Mouse (Mus musculus): Measurements from ENCODE around the gene Snx22. TPM values are rescaled to one million over a fixed set of nuclear protein-coding genes. Genes with fewer than 3 reads are reported as not detected.

Snx22 gene
- polyA plus RNA-seq (2016; fragmentation: Nextera tagmentation; extraction: Ambion mirVana), result 3.5 and 4.6 TPM in 2 replicates

DNA sequence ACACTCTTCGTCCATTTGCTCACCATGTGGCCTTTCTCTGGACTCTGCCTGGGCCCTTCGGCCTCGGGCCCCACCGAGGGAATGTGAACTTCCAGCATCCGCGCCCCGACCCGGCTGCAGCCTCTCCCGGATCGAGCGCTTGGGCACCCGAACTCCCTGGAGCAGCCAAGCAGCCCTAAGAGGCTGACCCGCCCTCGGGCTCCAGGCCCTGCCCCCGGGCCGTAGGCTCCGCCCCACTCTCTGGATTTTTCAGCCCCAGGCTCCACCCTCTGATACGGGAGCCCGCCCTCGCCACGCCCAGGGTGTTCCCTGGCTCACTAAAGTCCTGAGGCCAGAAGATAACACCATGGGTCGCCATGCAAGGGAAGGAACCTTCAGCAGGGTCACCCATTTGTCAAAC, at the start of gene Snx22:
Snx22 (minus strand) TSS at position 137 of the 400 bp plus-strand sequence.
- peaks cover 44% of the 10 kb centered on the region for H3K27me3 ChIP-seq (ENCODE audit: insufficient read depth, poor library complexity, severe bottlenecking)
- H3K27ac ChIP-seq, result peak within 1 kb of the TSS; percentile 76
- peaks cover 31% of the 10 kb centered on the region for H3K36me3 ChIP-seq
- under 1% methylated on average over 22 of the region's 22 CpGs for whole genome bisulfite sequencing
- DNase-seq (ENCODE audit: low spot score), result peak; percentile 81
- peak within 1 kb of the TSS; percentile 67 for H3K4me3 ChIP-seq
- H3K4me1 ChIP-seq (replicated peaks), result peaks cover 24% of the 10 kb centered on the region
- peaks cover 5% of the 10 kb centered on the region for H3K9me3 ChIP-seq

DNA sequence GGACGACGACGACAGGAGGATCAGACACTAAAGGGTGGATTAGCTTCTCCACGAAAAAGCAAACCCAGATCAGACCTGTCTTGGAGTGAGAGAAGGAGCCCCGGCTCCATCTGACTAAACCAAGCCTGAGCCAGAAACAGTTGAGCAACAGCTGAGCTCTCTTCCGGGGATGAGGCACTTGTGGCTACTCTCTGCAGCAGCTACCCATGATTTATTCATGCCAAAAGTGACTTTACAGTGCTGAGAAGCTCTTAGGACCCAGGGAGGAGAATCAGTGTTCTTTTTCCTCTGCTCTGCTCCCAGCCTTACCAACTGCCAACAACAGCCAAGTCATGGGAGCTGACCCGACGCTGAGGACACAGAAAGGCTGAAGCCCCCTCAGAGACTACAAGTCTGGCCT, 47.4 kb upstream of the Snx22 start:
- DNase-seq (ENCODE audit: low spot score), result no peak

DNA sequence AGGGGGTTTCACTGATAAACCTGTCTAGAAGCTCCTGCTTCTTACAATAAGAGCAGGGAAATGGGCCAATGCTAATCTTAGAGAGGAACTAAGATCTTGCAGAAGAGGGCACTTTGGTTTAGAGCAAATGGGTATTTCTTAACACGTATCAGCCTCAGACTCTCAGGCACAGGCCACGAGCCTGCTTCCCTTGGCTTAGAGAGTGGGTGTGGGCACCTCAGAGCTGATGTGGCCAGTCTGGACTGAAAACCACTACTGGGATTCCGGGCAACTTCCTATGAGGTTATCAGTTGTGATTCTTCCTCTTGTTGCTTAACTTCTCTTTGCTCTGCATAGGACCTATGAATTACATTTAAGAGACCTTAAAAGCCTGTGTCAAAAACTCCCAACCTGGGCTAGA, 44.8 kb upstream of the Snx22 start:
- no peak for DNase-seq (ENCODE audit: low spot score)
- Histone ChIP-seq H3K4me3 (no peak overlapping the region), H3K9me3 (no peaks in the 10 kb centered on the region), H3K27me3 (ENCODE audit: insufficient read depth, poor library complexity, severe bottlenecking) (no peaks in the 10 kb centered on the region), H3K4me1 (replicated peaks) (peaks cover 21% of the 10 kb centered on the region), H3K36me3 (peaks cover 59% of the 10 kb centered on the region), H3K27ac (no peak overlapping the region)
- 86% methylated on average over 3 of the region's 3 CpGs for WGBS

More for the DNA sequence above, 47.4 kb upstream of the Snx22 start:
- Histone ChIP-seq H3K4me1 (replicated peaks) (0 out of 2 replicates have a peak, but pooled peaks cover 5% of the 10 kb centered on the region), H3K27me3 (ENCODE audit: insufficient read depth, poor library complexity, severe bottlenecking) (no peaks in the 10 kb centered on the region), H3K9me3 (no peaks in the 10 kb centered on the region), H3K36me3 (peaks cover 58% of the 10 kb centered on the region), H3K27ac (no peak overlapping the region), H3K4me3 (no peak overlapping the region)
- WGBS, result 84% methylated on average over 8 of the region's 8 CpGs

DNA sequence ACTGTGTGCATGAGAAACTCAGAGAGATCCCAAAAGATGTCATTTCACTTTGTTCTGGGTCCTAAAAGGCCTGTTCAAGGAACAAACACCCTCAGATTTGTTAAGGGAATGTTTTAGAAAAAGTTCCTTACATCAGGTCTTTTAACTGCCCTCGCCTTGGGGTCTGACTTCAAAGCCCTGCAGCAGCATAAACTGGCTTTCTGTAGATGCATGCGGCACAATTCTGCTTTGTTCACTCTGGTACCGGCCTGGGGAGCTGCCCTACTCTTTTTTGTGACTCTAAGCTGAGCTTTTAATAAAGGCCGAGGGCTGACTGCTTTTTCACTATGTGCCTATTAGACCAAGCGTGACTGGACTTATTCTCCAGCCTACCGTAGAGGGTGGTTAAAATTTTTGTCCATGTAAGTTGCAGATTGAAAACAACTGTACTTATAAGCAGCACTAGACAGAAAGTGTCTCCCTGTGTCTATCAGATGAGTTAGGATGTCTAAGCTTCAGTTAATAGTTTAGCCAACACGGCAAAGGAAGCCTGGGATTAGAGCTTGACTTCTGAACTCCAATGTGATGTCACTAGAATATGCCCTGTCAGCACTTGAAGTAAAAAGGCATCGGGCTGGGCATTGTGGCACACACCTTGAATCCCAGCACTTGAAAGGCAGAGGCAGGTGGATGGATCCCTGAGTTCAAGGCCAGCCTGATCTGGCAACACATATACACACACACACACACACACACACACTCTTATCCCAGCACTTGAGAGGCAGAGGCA, 41.3 kb upstream of the Snx22 start:
- no peaks in the 10 kb centered on the region for H3K27me3 ChIP-seq (ENCODE audit: insufficient read depth, poor library complexity, severe bottlenecking)
- H3K27ac ChIP-seq, result peak overlapping the region; percentile 77
- peaks cover 16% of the 10 kb centered on the region for H3K4me1 ChIP-seq (replicated peaks)
- H3K4me3 ChIP-seq, result no peak overlapping the region
- DNase-seq (ENCODE audit: low spot score), result no peak
- no peaks in the 10 kb centered on the region for H3K9me3 ChIP-seq
- 48% methylated on average over 8 of the region's 8 CpGs for WGBS
- peaks cover 71% of the 10 kb centered on the region for H3K36me3 ChIP-seq

DNA sequence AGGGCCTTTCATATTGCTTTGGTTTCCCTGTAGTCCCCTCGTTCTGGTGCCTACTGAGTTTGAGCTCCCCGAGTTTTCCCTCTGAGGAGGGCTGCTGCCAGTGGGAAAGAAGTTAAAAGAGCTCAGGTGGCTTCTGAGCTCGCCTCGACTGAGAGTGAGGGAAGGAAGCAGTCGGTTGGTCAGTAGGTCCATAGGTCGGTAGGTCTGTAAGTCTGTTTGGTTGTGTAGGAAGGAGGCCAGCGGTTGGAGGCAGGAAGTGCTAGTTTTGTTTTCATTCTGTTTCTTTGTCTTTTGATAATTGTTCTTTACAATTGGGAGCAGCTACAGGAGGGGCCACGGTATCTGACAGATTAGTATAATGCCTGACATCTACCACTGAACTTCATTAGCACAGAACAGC, 40.6 kb upstream of the Snx22 start:
- no peak for DNase-seq (ENCODE audit: low spot score)
- peaks cover 16% of the 10 kb centered on the region for H3K4me1 ChIP-seq (replicated peaks)
- no peaks in the 10 kb centered on the region for H3K9me3 ChIP-seq
- WGBS, result 63% methylated on average over 8 of the region's 8 CpGs
- peaks cover 71% of the 10 kb centered on the region for H3K36me3 ChIP-seq
- H3K27me3 ChIP-seq (ENCODE audit: insufficient read depth, poor library complexity, severe bottlenecking), result no peaks in the 10 kb centered on the region
- peak overlapping the region; percentile 77 for H3K27ac ChIP-seq
- no peak overlapping the region for H3K4me3 ChIP-seq

DNA sequence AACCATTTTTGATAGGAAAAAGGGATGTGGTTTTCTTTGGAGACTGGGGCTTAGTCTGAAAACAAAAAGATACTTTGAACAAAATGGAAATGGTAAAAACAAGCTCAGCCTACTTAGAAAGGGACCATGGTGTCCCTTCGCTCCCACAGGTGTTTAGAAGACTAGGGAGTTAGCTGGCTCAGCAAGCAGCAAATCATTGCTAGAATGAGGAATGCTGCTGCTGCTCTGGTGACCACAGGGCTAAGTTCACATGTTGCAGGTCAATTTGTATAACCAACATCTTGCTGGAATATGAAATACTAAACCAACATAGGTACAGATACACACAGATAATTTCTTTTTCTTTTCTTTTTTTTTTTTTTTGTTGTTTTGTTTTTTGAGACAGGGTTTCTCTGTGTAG, 40.1 kb upstream of the Snx22 start:
- Histone ChIP-seq H3K27me3 (ENCODE audit: insufficient read depth, poor library complexity, severe bottlenecking) (no peaks in the 10 kb centered on the region), H3K36me3 (peaks cover 71% of the 10 kb centered on the region), H3K4me1 (replicated peaks) (peaks cover 16% of the 10 kb centered on the region), H3K9me3 (no peaks in the 10 kb centered on the region), H3K4me3 (no peak overlapping the region), H3K27ac (no peak overlapping the region)
- 91% methylated on average over 1 of the region's 1 CpGs for WGBS
- DNase-seq (ENCODE audit: low spot score), result no peak

DNA sequence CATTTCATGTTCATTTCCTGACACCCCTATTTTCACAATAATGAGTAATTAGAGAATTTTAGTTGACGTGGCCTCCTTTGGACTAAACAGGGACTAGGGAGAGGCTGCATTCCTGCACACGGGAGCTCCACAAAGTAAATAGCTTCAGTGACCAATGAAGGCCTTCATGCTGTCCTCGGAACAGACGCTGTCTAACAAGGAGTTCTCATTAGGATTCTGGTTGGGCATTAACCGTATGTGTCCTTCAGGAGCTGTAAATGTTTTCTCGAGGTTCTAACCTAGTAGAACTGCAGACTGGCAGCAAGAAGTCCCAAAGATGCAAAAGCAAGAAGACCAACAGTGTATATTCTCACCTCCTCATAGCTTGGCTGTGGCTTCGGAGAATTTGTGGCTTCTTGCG, 35.6 kb upstream of the Snx22 start:
- no peak overlapping the region for H3K4me3 ChIP-seq

DNA sequence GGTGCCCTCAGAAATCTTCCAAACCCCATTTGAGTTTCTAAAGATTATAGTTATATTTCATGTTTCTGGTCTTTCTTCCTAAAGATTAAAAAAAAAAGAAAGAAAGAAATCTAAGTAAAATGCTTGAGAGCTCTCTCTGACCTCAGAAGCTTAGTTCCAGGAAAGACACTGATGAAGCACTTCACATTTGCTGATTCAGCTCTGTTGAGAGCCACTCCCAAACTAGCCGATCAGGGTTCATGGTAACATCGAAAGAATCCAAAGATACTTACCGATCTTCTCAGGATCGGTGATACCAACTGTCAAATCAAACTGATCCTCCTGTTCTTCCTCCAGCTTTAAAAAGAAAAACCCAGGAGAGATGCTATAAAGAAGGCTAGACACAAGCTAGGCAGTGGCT, 35.1 kb upstream of the Snx22 start:
- H3K4me3 ChIP-seq, result no peak overlapping the region
- H3K27me3 ChIP-seq (ENCODE audit: insufficient read depth, poor library complexity, severe bottlenecking), result no peaks in the 10 kb centered on the region
- H3K27ac ChIP-seq, result no peak overlapping the region
- 96% methylated on average over 4 of the region's 4 CpGs for WGBS
- no peaks in the 10 kb centered on the region for H3K9me3 ChIP-seq
- H3K4me1 ChIP-seq (replicated peaks), result no peaks in the 10 kb centered on the region
- H3K36me3 ChIP-seq, result peaks cover 98% of the 10 kb centered on the region
- no peak for DNase-seq (ENCODE audit: low spot score)

More for the DNA sequence above, 35.6 kb upstream of the Snx22 start:
- Histone ChIP-seq H3K27ac (no peak overlapping the region), H3K27me3 (ENCODE audit: insufficient read depth, poor library complexity, severe bottlenecking) (no peaks in the 10 kb centered on the region), H3K9me3 (no peaks in the 10 kb centered on the region), H3K4me1 (replicated peaks) (peaks cover 3% of the 10 kb centered on the region), H3K36me3 (peaks cover 96% of the 10 kb centered on the region)
- WGBS, result 91% methylated on average over 8 of the region's 8 CpGs
- DNase-seq (ENCODE audit: low spot score), result no peak

DNA sequence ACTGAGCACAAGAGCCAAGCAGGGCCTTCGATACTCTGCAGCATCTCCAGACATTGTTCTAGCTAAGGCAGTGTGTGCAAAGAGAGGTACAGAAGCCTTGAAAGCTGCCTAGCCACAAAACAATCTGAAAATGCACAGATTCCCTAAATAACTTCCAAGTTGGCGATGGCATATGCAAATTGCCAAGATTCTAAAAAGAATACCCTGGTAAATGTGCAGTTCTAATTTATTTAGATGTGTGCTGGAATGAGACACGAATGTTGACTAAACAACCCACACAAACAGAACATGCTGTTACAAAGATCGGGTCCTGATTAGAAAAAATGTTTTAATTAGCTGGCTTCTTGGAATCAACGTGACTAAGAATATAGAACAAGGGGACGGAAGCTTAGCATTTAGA, 33.1 kb upstream of the Snx22 start:
- Histone ChIP-seq H3K27me3 (ENCODE audit: insufficient read depth, poor library complexity, severe bottlenecking) (no peaks in the 10 kb centered on the region), H3K4me1 (replicated peaks) (no peaks in the 10 kb centered on the region), H3K36me3 (peaks cover 98% of the 10 kb centered on the region), H3K4me3 (no peak overlapping the region), H3K9me3 (no peaks in the 10 kb centered on the region), H3K27ac (no peak overlapping the region)
- no peak for DNase-seq (ENCODE audit: low spot score)
- 93% methylated on average over 6 of the region's 6 CpGs for WGBS

DNA sequence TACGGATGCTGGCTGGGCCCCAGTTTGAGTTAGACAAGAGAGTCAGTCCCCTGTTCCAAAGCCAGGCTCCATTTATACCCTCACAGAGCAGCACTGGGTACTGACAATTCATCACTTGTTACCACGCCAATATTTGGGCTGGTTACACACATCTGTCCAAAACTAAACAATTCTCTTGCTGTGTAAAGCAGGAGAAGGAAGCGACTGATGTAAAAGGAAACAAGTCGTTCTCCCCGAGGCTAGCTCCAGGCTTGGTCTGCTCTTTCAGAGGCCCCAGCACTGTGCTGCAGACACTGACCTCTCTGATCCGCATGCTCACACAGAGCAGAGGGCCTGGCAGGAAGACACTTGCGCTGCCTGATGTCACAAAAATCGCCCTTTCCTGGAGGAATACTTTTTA, 32.1 kb upstream of the Snx22 start:
- Histone ChIP-seq H3K27ac (no peak overlapping the region), H3K4me3 (no peak overlapping the region), H3K9me3 (no peaks in the 10 kb centered on the region), H3K4me1 (replicated peaks) (no peaks in the 10 kb centered on the region), H3K36me3 (peaks cover 99% of the 10 kb centered on the region), H3K27me3 (ENCODE audit: insufficient read depth, poor library complexity, severe bottlenecking) (no peaks in the 10 kb centered on the region)
- 80% methylated on average over 8 of the region's 8 CpGs for WGBS
- no peak for DNase-seq (ENCODE audit: low spot score)

DNA sequence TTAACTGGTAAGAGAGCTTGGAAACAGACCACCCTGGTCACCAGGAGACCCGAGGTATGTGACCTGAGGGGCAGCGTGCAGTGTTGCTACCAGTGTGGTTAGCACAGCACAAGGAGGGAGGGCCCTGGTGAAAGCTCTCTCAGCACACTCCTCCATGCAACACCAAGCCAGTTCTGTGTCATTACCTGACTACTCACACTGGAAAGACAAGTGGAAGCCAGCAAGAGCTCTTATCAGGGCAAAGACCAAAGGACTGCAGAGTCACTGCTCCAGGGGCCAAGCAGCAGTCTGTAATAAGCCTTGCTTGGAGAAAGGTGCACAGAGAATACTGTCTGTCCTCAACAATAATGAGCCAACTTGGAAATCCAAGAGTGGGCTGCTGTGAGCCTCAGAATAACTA, 23.1 kb upstream of the Snx22 start:
- H3K4me1 ChIP-seq (replicated peaks), result peaks cover 20% of the 10 kb centered on the region
- H3K27me3 ChIP-seq (ENCODE audit: insufficient read depth, poor library complexity, severe bottlenecking), result no peaks in the 10 kb centered on the region
- H3K9me3 ChIP-seq, result no peaks in the 10 kb centered on the region
- DNase-seq (ENCODE audit: low spot score), result no peak
- H3K36me3 ChIP-seq, result peaks cover 100% of the 10 kb centered on the region
- 65% methylated on average over 2 of the region's 2 CpGs for WGBS
- H3K27ac ChIP-seq, result peak overlapping the region; percentile 45; the same call in 1 of the 2 replicates
- no peak overlapping the region for H3K4me3 ChIP-seq

DNA sequence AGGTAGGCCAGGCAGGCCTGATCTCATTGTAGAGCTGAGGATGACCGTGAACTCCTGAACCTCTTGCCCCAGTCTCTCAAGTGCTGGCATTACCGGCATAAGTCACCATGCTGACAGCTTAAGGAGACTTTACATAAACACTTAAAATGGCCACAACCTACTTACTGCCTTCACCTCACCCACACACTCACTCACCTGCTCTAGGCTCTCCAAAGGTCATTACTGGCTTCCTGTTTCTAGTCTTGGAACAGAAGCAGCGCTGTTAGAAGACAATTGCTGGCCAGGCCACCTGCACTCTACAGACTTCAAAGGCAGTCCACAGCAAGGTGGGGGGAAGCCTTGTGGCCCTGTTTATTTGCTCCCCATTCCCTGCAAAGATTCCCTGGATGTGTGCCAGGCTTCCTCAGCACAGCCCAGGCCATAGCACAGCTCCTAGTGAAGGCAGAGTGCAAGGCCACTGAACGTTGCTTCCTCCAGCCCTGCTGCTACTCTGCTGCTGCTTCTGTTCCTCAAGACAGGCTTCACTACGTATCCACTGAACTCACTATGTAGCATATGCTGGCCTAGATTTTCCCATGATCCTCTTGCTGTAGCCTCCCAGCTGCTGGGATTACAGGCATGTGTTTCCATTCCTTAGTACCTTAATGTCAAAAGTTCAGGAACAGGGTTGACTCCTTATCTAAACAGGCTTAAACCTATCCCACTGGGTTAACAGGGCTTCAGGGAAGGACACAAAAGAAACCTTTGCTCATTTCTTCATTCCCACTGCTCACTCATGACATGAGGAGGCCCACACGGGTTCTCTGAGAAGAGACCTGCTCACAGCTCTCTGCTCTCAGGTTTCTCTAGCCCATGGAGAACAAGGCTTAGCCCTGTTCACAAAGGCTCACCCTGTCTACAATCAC, 22.1 kb upstream of the Snx22 start:
- H3K27ac ChIP-seq, result 0 out of 2 replicates have a peak overlapping the region, but pooled peaks have one; percentile 10
- no peaks in the 10 kb centered on the region for H3K27me3 ChIP-seq (ENCODE audit: insufficient read depth, poor library complexity, severe bottlenecking)
- H3K36me3 ChIP-seq, result peaks cover 100% of the 10 kb centered on the region
- peaks cover 20% of the 10 kb centered on the region for H3K4me1 ChIP-seq (replicated peaks)
- WGBS, result 85% methylated on average over 6 of the region's 6 CpGs
- no peak for DNase-seq (ENCODE audit: low spot score)
- H3K9me3 ChIP-seq, result no peaks in the 10 kb centered on the region
- no peak overlapping the region for H3K4me3 ChIP-seq

Data from hindbrain, embryonic 10.5 days (tissue).